Mouse (Mus musculus): ENCODE results near the gene Specc1. TPM values are rescaled to one million over a fixed set of nuclear protein-coding genes. Genes with fewer than 3 reads are reported as not detected.

Gene Specc1
- polyA plus RNA-seq, 1 experiment = 79.7 TPM

DNA sequence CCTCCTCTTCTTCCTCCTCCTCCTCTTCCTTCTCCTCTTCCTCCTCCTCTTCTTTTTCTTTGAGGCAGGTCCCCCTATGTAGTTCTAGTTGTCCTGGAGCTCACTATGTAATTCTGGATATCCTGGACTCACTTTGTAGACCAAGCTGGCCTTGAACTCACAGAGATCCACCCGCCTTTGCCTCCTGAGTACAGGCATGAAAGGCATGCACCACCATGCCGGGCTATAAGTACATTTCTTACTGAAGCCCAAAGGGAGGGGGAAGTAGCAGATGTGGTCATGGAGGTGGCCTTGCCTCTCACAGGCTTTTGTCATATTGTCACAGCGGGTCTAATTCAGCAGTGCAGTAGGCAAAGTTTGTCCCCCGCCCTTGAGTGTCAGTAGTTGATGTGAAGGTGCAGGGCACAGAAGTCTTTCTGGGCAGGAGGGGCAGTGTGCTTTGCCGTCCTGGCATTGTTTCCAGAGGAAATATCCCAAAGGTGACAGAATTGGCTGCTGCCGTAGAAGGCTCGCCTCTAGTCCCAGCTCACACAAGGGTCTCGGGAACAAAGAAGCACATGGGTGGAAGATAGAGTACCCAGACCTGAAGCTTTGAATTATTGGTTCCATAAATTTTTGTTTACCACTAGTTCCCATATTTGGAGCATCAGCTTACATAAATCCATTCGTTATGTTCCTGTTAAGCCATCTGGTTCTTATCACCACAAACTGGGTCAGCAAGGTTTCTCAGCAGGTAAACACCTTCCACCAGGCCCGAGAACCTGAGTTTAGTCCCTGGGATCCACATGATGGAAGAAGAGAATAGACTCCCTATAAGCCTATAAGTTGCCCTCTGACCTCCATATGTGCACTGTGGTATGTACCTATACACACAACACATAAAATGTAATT lies 62.0 kb downstream of the Specc1 start:
- TF ChIP-seq POLR2A (IDR thresholded peaks at IDR 0.05; ENCODE audit: borderline replicate concordance, insufficient read depth, low read length) = no peak
- TF ChIP-seq CTCF (IDR thresholded peaks at IDR 0.05; ENCODE audit: borderline replicate concordance, insufficient read depth, low read depth, low read length) = no peak
- WGBS = 11% methylated on average over 10 of the region's 10 CpGs
- DNase-seq = peak; percentile 73 to 74

GRCm38 (mm10) chr11:62019857-62020256 lies 63.3 kb downstream of the Specc1 start:
- WGBS = 26% methylated on average over 3 of the region's 3 CpGs
- no peak for TF ChIP-seq CTCF (IDR thresholded peaks at IDR 0.05; ENCODE audit: borderline replicate concordance, insufficient read depth, low read depth, low read length)
- no peak for TF ChIP-seq POLR2A (IDR thresholded peaks at IDR 0.05; ENCODE audit: borderline replicate concordance, insufficient read depth, low read length)
- no peak overlapping the region for H3K4me3 ChIP-seq (replicated peaks; ENCODE audit: insufficient read depth, low read depth, low read length)
- H3K27ac ChIP-seq (ENCODE audit: insufficient read depth, low read length) = peak overlapping the region; percentile 89
- no peaks in the 10 kb centered on the region for H3K27me3 ChIP-seq (ENCODE audit: control insufficient read depth, insufficient read depth, low read length)
- DNase-seq = peak in 1 of 2 experiments; percentile 42
- peaks cover 80% of the 10 kb centered on the region for H3K4me1 ChIP-seq (ENCODE audit: control insufficient read depth, insufficient read depth, low read length)

More for the DNA sequence above, 62.0 kb downstream of the Specc1 start:
- Histone ChIP-seq H3K4me1 (ENCODE audit: control insufficient read depth, insufficient read depth, low read length) (peaks cover 69% of the 10 kb centered on the region), H3K27ac (ENCODE audit: insufficient read depth, low read length) (peak overlapping the region; percentile 98), H3K27me3 (ENCODE audit: control insufficient read depth, insufficient read depth, low read length) (no peaks in the 10 kb centered on the region), H3K4me3 (replicated peaks; ENCODE audit: insufficient read depth, low read depth, low read length) (no peak overlapping the region)

GRCm38 (mm10) chr11:62020898-62021297 lies 64.3 kb downstream of the Specc1 start:
- Histone ChIP-seq H3K27ac (ENCODE audit: insufficient read depth, low read length) (peak overlapping the region; percentile 46), H3K27me3 (ENCODE audit: control insufficient read depth, insufficient read depth, low read length) (no peaks in the 10 kb centered on the region), H3K4me3 (replicated peaks; ENCODE audit: insufficient read depth, low read depth, low read length) (no peak overlapping the region), H3K4me1 (ENCODE audit: control insufficient read depth, insufficient read depth, low read length) (peaks cover 81% of the 10 kb centered on the region)
- no peak for DNase-seq
- no peak for TF ChIP-seq POLR2A (IDR thresholded peaks at IDR 0.05; ENCODE audit: borderline replicate concordance, insufficient read depth, low read length)
- 63% methylated on average over 1 of the region's 1 CpGs for WGBS

- Histone ChIP-seq H3K27me3 (ENCODE audit: control insufficient read depth, insufficient read depth, low read length) (no peaks in the 10 kb centered on the region), H3K27ac (ENCODE audit: insufficient read depth, low read length) (peak overlapping the region; percentile 46), H3K4me3 (replicated peaks; ENCODE audit: insufficient read depth, low read depth, low read length) (no peak overlapping the region), H3K4me1 (ENCODE audit: control insufficient read depth, insufficient read depth, low read length) (peaks cover 74% of the 10 kb centered on the region)
- TF ChIP-seq POLR2A (IDR thresholded peaks at IDR 0.05; ENCODE audit: borderline replicate concordance, insufficient read depth, low read length) (no peak), CTCF (IDR thresholded peaks at IDR 0.05; ENCODE audit: borderline replicate concordance, insufficient read depth, low read depth, low read length) (no peak)
- peak in 1 of 2 experiments; percentile 22 for DNase-seq
- WGBS = 73% methylated on average over 3 of the region's 3 CpGs
These were observed 65.5 kb downstream of the Specc1 start for GRCm38 (mm10) chr11:62022105-62022504.

GRCm38 (mm10) chr11:62022718-62023493 lies 66.3 kb downstream of the Specc1 start:
- no peaks in the 10 kb centered on the region for H3K27me3 ChIP-seq (ENCODE audit: control insufficient read depth, insufficient read depth, low read length)
- no peak overlapping the region for H3K4me3 ChIP-seq (replicated peaks; ENCODE audit: insufficient read depth, low read depth, low read length)
- H3K4me1 ChIP-seq (ENCODE audit: control insufficient read depth, insufficient read depth, low read length) = peaks cover 73% of the 10 kb centered on the region
- TF ChIP-seq CTCF (IDR thresholded peaks at IDR 0.05; ENCODE audit: borderline replicate concordance, insufficient read depth, low read depth, low read length) (no peak), POLR2A (IDR thresholded peaks at IDR 0.05; ENCODE audit: borderline replicate concordance, insufficient read depth, low read length) (no peak)
- WGBS = 17% methylated on average over 8 of the region's 8 CpGs
- DNase-seq = peak in 1 of 2 experiments; percentile 48
- peak overlapping the region; percentile 98 for H3K27ac ChIP-seq (ENCODE audit: insufficient read depth, low read length)

GRCm38 (mm10) chr11:62023494-62024233 lies 67.1 kb downstream of the Specc1 start:
- 50% methylated on average over 12 of the region's 12 CpGs for WGBS
- Histone ChIP-seq H3K4me3 (replicated peaks; ENCODE audit: insufficient read depth, low read depth, low read length) (no peak overlapping the region), H3K4me1 (ENCODE audit: control insufficient read depth, insufficient read depth, low read length) (peaks cover 72% of the 10 kb centered on the region), H3K27ac (ENCODE audit: insufficient read depth, low read length) (peak overlapping the region; percentile 98), H3K27me3 (ENCODE audit: control insufficient read depth, insufficient read depth, low read length) (no peaks in the 10 kb centered on the region)
- peak in 1 of 2 experiments; percentile 43 for DNase-seq
- TF ChIP-seq POLR2A (IDR thresholded peaks at IDR 0.05; ENCODE audit: borderline replicate concordance, insufficient read depth, low read length) (no peak), CTCF (IDR thresholded peaks at IDR 0.05; ENCODE audit: borderline replicate concordance, insufficient read depth, low read depth, low read length) (no peak)

GRCm38 (mm10) chr11:62024234-62024601 lies 67.7 kb downstream of the Specc1 start:
- 26% methylated on average over 8 of the region's 8 CpGs for WGBS
- Histone ChIP-seq H3K27ac (ENCODE audit: insufficient read depth, low read length) (peak overlapping the region; percentile 98), H3K4me3 (replicated peaks; ENCODE audit: insufficient read depth, low read depth, low read length) (no peak overlapping the region), H3K4me1 (ENCODE audit: control insufficient read depth, insufficient read depth, low read length) (peaks cover 74% of the 10 kb centered on the region), H3K27me3 (ENCODE audit: control insufficient read depth, insufficient read depth, low read length) (no peaks in the 10 kb centered on the region)
- TF ChIP-seq CTCF (IDR thresholded peaks at IDR 0.05; ENCODE audit: borderline replicate concordance, insufficient read depth, low read depth, low read length) (no peak), POLR2A (IDR thresholded peaks at IDR 0.05; ENCODE audit: borderline replicate concordance, insufficient read depth, low read length) (no peak)
- DNase-seq = no peak
